Mouse (Mus musculus) hindbrain, postnatal 0 days (tissue): ENCODE measurements around the gene Tbc1d1. TPM values are rescaled to one million over a fixed set of nuclear protein-coding genes. Genes with fewer than 3 reads are reported as not detected.

Experiments
- ATAC-seq: fragments of 200-750 bp; cut with Nextera tagmentation; 2 replicates; pipeline ENCODE4 v1.8.0; 2017; ENCODE audit warnings: mild to moderate bottlenecking, moderate TSS enrichment, moderate library complexity
- DNase-seq: peaks from one replicate; pipeline ENCODE4 v3.0.0-alpha.2; 2015; ENCODE audit warnings: low spot score
- H3K27ac ChIP-seq: fragments of 300-500 bp; sonication (generic); 2 replicates; pipeline ENCODE4 v1.5.1; 2014; ENCODE audit warnings: mild to moderate bottlenecking
- H3K27me3 ChIP-seq: fragments of 300-500 bp; sonication (generic); 2 replicates; pipeline ENCODE4 v1.6.1; 2014; ENCODE audit warnings: low read length, mixed read lengths; ENCODE audit not compliant: insufficient read depth
- H3K36me3 ChIP-seq: fragments of 300-500 bp; sonication (generic); 2 replicates; pipeline ENCODE4 v1.6.1; 2014; ENCODE audit warnings: low read length, mixed read lengths; ENCODE audit not compliant: insufficient read depth
- H3K4me1 ChIP-seq: fragments of 300-500 bp; sonication (generic); 2 replicates; pipeline ENCODE4 v1.6.1; 2014; ENCODE audit warnings: antibody characterized with exemption, low read length, mixed read lengths; ENCODE audit not compliant: insufficient read depth
- H3K4me2 ChIP-seq: fragments of 300-500 bp; sonication (generic); 2 replicates; pipeline ENCODE4 v1.6.1; 2014; ENCODE audit warnings: low read depth, mild to moderate bottlenecking, low read length, moderate library complexity, mixed read lengths
- H3K4me3 ChIP-seq: fragments of 300-500 bp; sonication (generic); 2 replicates; pipeline ENCODE4 v1.5.1; 2014; ENCODE audit warnings: low read length
- H3K9ac ChIP-seq: fragments of 300-500 bp; sonication (generic); replicated peaks from 2 replicates; pipeline ENCODE4 v1.6.1; 2014; ENCODE audit warnings: mild to moderate bottlenecking, low read length, moderate library complexity, mixed read lengths
- H3K9me3 ChIP-seq: fragments of 300-500 bp; sonication (generic); 2 replicates; pipeline ENCODE4 v1.6.1; 2016; ENCODE audit warnings: low read length, mixed read lengths
- CTCF ChIP-seq: IDR thresholded peaks from 2 replicates; pipeline ENCODE4 v1.5.1; 2016; ENCODE audit warnings: antibody characterized with exemption, control low read depth, low read depth
- WGBS: fragments of 180-500 bp; shearing (Covaris S2); extraction: QIAGEN DNeasy Blood & Tissue Kit; methylation state at CpG from one replicate; pipeline ENCODE4 v1.1.7; 2014; 5-methylcytosine and 5-hydroxymethylcytosine counted together
- polyA plus RNA-seq: library from polyadenylated mRNA; unstranded; fragments of >200 nt; fragmentation: Nextera tagmentation; extraction: Ambion mirVana; gene quantifications from 2 replicates; pipeline ENCODE4 v1.2.1, GENCODE M21; 2015
- total RNA-seq: library from RNA; depleted of rRNA; stranded (reverse); fragments of >200 nt; gene quantifications from 2 replicates; pipeline ENCODE4 v1.2.3, GENCODE M21; 2014

The Tbc1d1 gene
- total and polyA plus RNA-seq, 2 experiments from 2014 or later = 7.2 to 19.2 TPM

DNA sequence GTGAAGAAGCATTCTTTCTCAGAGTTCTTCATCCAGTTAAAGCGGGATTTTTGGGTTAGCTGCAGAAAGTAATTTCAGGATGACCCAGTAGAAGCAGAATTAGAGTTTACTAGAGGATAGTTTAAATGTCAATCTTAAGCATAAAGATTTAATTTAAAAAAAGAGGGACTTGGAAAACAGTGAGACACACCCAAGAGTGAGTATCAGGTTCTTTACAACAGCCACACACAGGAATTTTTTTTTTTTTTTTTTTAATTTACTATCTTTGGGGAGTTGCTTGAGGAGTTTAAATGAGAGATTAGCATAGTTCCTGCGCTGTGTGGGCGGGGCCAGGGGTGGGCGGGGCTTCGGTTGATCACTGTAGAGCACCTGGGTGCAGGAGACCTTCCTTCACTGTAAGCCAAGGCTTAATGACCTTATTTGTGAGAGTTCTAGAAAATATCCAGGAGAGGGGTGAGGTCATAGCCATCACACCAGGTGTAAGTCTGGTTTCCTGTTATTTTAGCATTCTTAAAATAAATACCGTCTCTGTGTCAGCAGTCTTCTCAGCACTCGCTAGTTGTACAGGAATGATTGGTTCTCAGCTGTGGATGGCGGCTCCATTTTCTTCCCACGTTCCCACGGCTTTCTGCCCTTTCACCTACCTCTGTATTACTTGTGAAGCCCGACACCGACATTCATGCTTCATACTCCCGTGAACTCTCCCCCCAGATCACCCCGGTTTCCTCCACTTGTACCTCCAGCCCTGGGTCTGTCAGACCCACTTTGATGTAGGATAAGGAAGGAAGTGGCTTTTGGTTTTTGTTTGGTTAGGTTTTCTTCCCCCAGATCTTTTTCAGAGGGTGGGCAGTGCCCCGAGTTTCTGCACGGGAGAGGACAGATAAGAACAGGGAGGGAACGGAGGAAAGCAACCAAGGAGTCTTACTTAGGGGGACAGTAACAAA lies 6.6 kb upstream of the Tbc1d1 start:
- H3K4me3 ChIP-seq = no peak overlapping the region
- ATAC-seq (0 out of 2 replicates have a peak, but pooled peaks have one; percentile 21), DNase-seq (no peak)
- no peaks in the 10 kb centered on the region for H3K27me3 ChIP-seq
- H3K36me3 ChIP-seq = no peaks in the 10 kb centered on the region
- no peaks in the 10 kb centered on the region for H3K9me3 ChIP-seq
- 35% methylated on average over 17 of the region's 17 CpGs for WGBS
- H3K4me2 ChIP-seq = no peak overlapping the region
- H3K27ac ChIP-seq = no peak overlapping the region
- no peak for TF ChIP-seq CTCF
- no peak overlapping the region for H3K9ac ChIP-seq
- no peaks in the 10 kb centered on the region for H3K4me1 ChIP-seq

DNA sequence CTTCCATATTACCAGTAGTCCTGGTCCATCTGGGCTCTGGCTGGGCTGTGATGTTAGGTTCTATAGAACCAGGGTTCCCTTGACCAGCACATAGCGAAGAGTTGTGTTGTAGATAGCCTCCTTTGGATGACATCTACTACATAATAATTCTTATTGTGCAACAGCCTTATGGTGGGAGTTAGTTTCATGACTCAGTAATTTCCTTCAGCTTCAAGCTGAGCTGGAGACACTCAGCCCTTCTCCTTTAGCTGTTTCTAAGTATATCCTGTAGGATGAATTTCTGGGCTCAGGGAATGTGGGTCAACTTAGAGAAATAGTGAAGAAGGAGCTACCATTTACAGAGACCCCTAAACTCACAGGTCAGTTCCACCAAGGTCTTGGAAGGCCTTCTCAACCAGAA lies 2.8 kb upstream of the Tbc1d1 start:
- no peaks in the 10 kb centered on the region for H3K27me3 ChIP-seq
- WGBS = 92% methylated on average over 1 of the region's 1 CpGs
- no peak for DNase-seq
- ATAC-seq = no peak
- no peaks in the 10 kb centered on the region for H3K4me1 ChIP-seq
- H3K4me2 ChIP-seq = no peak overlapping the region
- no peak overlapping the region for H3K27ac ChIP-seq
- no peaks in the 10 kb centered on the region for H3K36me3 ChIP-seq
- no peak overlapping the region for H3K9ac ChIP-seq
- TF ChIP-seq CTCF = no peak
- H3K9me3 ChIP-seq = no peaks in the 10 kb centered on the region
- no peak overlapping the region for H3K4me3 ChIP-seq

DNA sequence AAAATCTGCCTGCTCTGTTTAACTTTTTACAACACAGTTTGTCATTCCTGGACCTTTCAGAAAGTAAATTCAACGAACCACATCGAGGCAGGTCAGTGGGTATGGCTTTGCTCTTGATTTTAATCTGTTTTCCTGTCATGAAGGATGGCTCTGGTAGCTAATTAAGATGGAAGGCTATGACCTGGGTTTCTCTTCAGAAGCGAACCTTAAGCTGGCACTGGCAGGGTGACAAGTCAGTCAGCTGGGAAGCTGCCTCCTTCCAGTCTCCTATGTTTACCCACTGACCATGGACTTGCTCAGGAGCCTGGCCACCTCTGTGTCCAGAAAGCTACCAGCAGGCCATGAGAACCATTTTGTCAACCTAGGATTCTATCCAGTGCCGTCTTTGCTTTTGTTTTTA lies 474 bp downstream of the Tbc1d1 start:
- Histone ChIP-seq H3K9me3 (no peaks in the 10 kb centered on the region), H3K27ac (peak overlapping the region; percentile 8; the same call in 1 of the 2 replicates), H3K27me3 (no peaks in the 10 kb centered on the region), H3K4me1 (no peaks in the 10 kb centered on the region), H3K36me3 (no peaks in the 10 kb centered on the region), H3K9ac (no peak overlapping the region), H3K4me3 (no peak overlapping the region), H3K4me2 (peak overlapping the region; percentile 11; the same call in 1 of the 2 replicates)
- no peak for TF ChIP-seq CTCF
- DNase-seq (peak; percentile 24), ATAC-seq (no peak)
- 42% methylated on average over 4 of the region's 4 CpGs for WGBS

DNA sequence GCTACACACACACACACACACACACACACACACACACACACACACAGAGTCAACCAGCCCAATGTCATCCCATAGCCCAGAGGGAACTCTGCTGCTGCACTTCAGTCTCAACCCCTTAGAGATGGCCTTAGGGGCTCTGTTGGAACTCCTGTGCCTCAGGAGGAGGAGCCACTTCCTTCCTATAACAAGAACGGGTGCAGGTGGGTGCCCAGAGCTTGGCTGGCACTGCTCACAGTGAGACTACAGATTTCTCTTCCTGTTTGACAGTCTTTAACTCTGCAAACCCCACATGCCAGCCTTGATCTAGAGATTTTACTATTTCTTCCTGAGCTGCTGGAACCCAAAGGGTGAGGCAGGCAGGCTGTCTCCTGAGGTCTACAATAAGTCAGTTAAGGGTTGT lies 1.8 kb downstream of the Tbc1d1 start:
- WGBS = 70% methylated on average over 1 of the region's 1 CpGs

GRCm38 (mm10) chr5:64158501-64158900 lies 2.4 kb downstream of the Tbc1d1 start:
- 36% methylated on average over 4 of the region's 4 CpGs for WGBS
- Histone ChIP-seq H3K27ac (no peak overlapping the region), H3K9me3 (no peaks in the 10 kb centered on the region), H3K9ac (no peak overlapping the region), H3K36me3 (no peaks in the 10 kb centered on the region), H3K27me3 (no peaks in the 10 kb centered on the region), H3K4me3 (no peak overlapping the region), H3K4me1 (no peaks in the 10 kb centered on the region), H3K4me2 (peak overlapping the region; percentile 100)
- ATAC-seq (no peak), DNase-seq (no peak)
- no peak for TF ChIP-seq CTCF

More for the DNA sequence above, 1.8 kb downstream of the Tbc1d1 start:
- Histone ChIP-seq H3K9me3 (no peaks in the 10 kb centered on the region), H3K27ac (no peak overlapping the region), H3K4me1 (no peaks in the 10 kb centered on the region), H3K4me2 (no peak overlapping the region), H3K9ac (no peak overlapping the region), H3K36me3 (no peaks in the 10 kb centered on the region), H3K4me3 (no peak overlapping the region), H3K27me3 (no peaks in the 10 kb centered on the region)
- DNase-seq (no peak), ATAC-seq (no peak)
- no peak for TF ChIP-seq CTCF

DNA sequence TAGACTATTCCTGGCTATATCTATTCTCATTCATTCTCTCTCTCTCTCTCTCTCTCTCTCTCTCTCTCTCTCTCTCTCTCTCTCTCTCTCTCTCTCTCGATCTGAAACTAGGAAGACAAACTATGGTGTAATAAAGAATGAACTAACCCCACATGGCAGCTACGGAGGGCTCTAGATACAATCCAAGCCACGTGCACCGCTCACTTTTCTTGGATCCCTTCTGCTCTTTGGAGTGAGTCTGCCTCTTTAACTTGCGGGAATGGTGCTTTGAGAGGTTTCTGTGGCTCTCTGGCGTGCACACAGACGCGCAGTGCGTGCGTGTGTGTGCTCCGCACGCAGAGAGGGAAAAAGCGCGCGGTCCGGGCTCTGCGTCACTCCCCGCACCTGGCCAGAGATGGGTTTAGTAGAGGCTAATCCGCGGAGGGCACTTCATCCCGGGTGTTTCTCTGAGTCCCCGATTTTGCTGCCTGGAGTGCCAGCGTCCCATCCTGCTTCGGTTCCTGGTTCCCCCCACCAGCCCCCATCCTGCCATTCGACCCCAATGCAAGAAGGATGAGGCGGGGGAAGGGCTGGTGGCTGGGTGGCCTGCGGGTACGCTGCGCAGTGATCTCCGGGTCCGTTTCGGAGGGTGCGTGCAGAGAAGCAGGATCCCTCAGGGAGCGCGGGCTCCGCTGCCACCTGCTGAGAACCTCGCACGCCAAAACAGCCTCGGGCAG lies 3.1 kb downstream of the Tbc1d1 start:
- Histone ChIP-seq H3K9ac (peak overlapping the region; percentile 65), H3K4me3 (peak overlapping the region; percentile 76), H3K4me2 (peak overlapping the region; percentile 100), H3K27ac (peak overlapping the region; percentile 36; the same call in 1 of the 2 replicates), H3K9me3 (no peaks in the 10 kb centered on the region), H3K4me1 (no peaks in the 10 kb centered on the region), H3K27me3 (no peaks in the 10 kb centered on the region), H3K36me3 (no peaks in the 10 kb centered on the region)
- DNase-seq (peak; percentile 65), ATAC-seq (peak; percentile 77)
- WGBS = under 1% methylated on average over 38 of the region's 39 CpGs
- no peak for TF ChIP-seq CTCF
